Mouse (Mus musculus) myocyte (in vitro differentiated cells): ENCODE measurements around the gene Usp10.

Source experiments
- CEBPB ChIP-seq: IDR thresholded peaks from 2 replicates; pipeline ENCODE4 v1.6.1; 2011; ENCODE audit warnings: mild to moderate bottlenecking, moderate library complexity; ENCODE audit not compliant: poor library complexity, insufficient read depth, severe bottlenecking
- E2F4 ChIP-seq: IDR thresholded peaks from one replicate; pipeline ENCODE4 v1.6.1; 2011; ENCODE audit warnings: mild to moderate bottlenecking, control low read depth, moderate library complexity; ENCODE audit not compliant: insufficient read depth
- MAX ChIP-seq: IDR thresholded peaks from one replicate; pipeline ENCODE4 v1.6.1; 2011; ENCODE audit warnings: low read depth, mild to moderate bottlenecking, control low read depth
- MYOG ChIP-seq, 3 experiments: IDR thresholded peaks; one replicate each; pipeline ENCODE4 v1.6.1; 2011; ENCODE audit warnings: control low read depth in 2 of 3, low read depth in 2 of 3, mild to moderate bottlenecking in 2 of 3; ENCODE audit not compliant: insufficient read length in 2 of 3, control insufficient read depth in 1 of 3, insufficient read depth in 1 of 3
- POLR2A ChIP-seq: IDR thresholded peaks from one replicate; pipeline ENCODE4 v1.6.1; 2011; ENCODE audit warnings: low read depth, mild to moderate bottlenecking, control low read depth, moderate library complexity; ENCODE audit not compliant: insufficient read length
- POLR2AphosphoS2 ChIP-seq: IDR thresholded peaks from one replicate; pipeline ENCODE4 v1.6.1; 2011; ENCODE audit warnings: low read depth, control low read depth; ENCODE audit not compliant: insufficient read length
- REST ChIP-seq: IDR thresholded peaks from one replicate; pipeline ENCODE4 v1.6.1; 2011; ENCODE audit warnings: mild to moderate bottlenecking, control low read depth, moderate library complexity; ENCODE audit not compliant: insufficient read depth, insufficient read length
- SRF ChIP-seq: IDR thresholded peaks from one replicate; pipeline ENCODE4 v1.6.1; 2011; ENCODE audit warnings: low read depth; ENCODE audit not compliant: control insufficient read depth, insufficient read length
- TCF12 ChIP-seq: IDR thresholded peaks from one replicate; pipeline ENCODE4 v1.6.1; 2011; ENCODE audit warnings: mild to moderate bottlenecking, control low read depth; ENCODE audit not compliant: poor library complexity, insufficient read depth, severe bottlenecking
- TCF3 ChIP-seq: IDR thresholded peaks from one replicate; pipeline ENCODE4 v1.6.1; 2011; ENCODE audit warnings: low read depth, control low read depth; ENCODE audit not compliant: insufficient read length
- USF1 ChIP-seq: IDR thresholded peaks from one replicate; pipeline ENCODE4 v1.6.1; 2011; ENCODE audit warnings: low read depth, mild to moderate bottlenecking, control low read depth, moderate library complexity

DNA sequence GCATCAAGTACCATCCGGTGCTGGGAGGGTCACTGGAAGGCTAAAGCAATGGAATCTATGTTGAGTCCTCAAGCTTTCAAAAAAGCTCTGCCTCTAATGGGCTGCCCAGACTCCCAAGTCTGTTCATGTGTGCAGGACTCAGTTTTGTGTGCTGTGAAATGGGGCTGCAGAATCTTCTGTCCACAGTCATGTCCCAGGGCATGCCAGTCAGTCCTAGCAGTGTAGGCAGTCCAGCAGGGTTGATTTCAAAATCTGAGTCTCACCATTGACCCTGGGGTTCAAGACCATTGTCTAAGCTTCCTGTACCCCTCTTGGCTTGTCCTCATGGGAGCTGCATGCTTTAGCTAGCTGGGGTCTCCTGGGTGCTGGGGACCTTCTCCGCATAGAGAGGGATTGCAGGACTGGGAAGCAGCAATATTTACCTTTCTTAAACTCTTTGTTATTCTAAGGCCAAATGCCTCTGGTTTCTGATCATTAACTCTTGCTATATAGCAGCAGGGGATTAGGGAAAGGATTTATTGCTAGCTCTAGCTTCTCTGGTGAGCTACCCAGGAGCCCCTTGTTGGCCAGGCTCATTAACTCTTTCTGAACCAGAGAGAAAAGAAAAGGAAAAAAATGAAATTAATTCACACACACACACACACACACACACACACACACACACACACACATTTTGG is 94.7 kb downstream of the Usp10 start:
- TF ChIP-seq POLR2A = no peak
- TF ChIP-seq E2F4 = no peak
- no peak for TF ChIP-seq USF1
- TF ChIP-seq TCF3 = no peak
- no peak for TF ChIP-seq MAX
- TF ChIP-seq TCF12 = no peak
- TF ChIP-seq POLR2AphosphoS2 = no peak
- TF ChIP-seq REST = no peak
- TF ChIP-seq CEBPB = no peak
- no peak for TF ChIP-seq SRF
- no peak for TF ChIP-seq MYOG (IDR thresholded peaks at IDR 0.05; ENCODE audit: control insufficient read depth in 1 of 3, insufficient read depth in 1 of 3, insufficient read length in 2 of 3, low read depth in 2 of 3)
